Mouse (Mus musculus): ENCODE results near the gene Morn1.

- TF ChIP-seq CTCF (IDR thresholded peaks at IDR 0.05; ENCODE audit: borderline replicate concordance, extremely low read depth, insufficient read depth, insufficient read length): no peak
- no peak for TF ChIP-seq POLR2A (IDR thresholded peaks at IDR 0.05; ENCODE audit: borderline replicate concordance, extremely low read depth, insufficient read depth, insufficient read length, poor library complexity, severe bottlenecking)
Observed at GRCm38 (mm10) chr4:155178981-155179512, 92.7 kb downstream of the Morn1 start.

Measured in brain, embryonic 14.5 days (tissue).